Mouse (Mus musculus) lung, postnatal 25 days (tissue): ENCODE measurements around the gene Ppfia1.

ENCODE experiments used
- DNase-seq: peaks from one replicate; pipeline ENCODE4 v3.0.0; 2022; ENCODE audit warnings: low spot score

Gene Ppfia1

GRCm38 (mm10) chr7:144489067-144489774, 64.3 kb downstream of the Ppfia1 start:
- peak; percentile 6 for DNase-seq

GRCm38 (mm10) chr7:144480314-144480713, 73.2 kb downstream of the Ppfia1 start:
- no peak for DNase-seq

- no peak for DNase-seq
These were observed 74.0 kb downstream of the Ppfia1 start for GRCm38 (mm10) chr7:144479569-144479968.

GRCm38 (mm10) chr7:144475741-144476140, 77.8 kb downstream of the Ppfia1 start:
- DNase-seq: no peak

GRCm38 (mm10) chr7:144473486-144473885, 80.0 kb downstream of the Ppfia1 start:
- no peak for DNase-seq

- DNase-seq: no peak
These were observed 82.4 kb downstream of the Ppfia1 start for GRCm38 (mm10) chr7:144471103-144471502.

- peak; percentile 91 for DNase-seq
These were observed 82.9 kb downstream of the Ppfia1 start, which contains the start of gene Cttn for GRCm38 (mm10) chr7:144470545-144471059. TSS of gene Cttn (minus strand) at chr7:144471009.

- no peak for DNase-seq
These were observed 83.5 kb downstream of the Ppfia1 start for GRCm38 (mm10) chr7:144469908-144470544.

GRCm38 (mm10) chr7:144469181-144469641, 84.3 kb downstream of the Ppfia1 start:
- peak; percentile 35 for DNase-seq

- DNase-seq: no peak
These were observed 84.8 kb downstream of the Ppfia1 start for GRCm38 (mm10) chr7:144468741-144469140.

- no peak for DNase-seq
These were observed 91.0 kb downstream of the Ppfia1 start for GRCm38 (mm10) chr7:144462577-144462976.

GRCm38 (mm10) chr7:144461246-144461902, 92.2 kb downstream of the Ppfia1 start:
- DNase-seq: no peak

- no peak for DNase-seq
These were observed 94.6 kb downstream of the Ppfia1 start for GRCm38 (mm10) chr7:144458881-144459280.

GRCm38 (mm10) chr7:144450661-144451060, 102.9 kb downstream of the Ppfia1 start:
- DNase-seq: no peak

GRCm38 (mm10) chr7:144449637-144450570, 103.6 kb downstream of the Ppfia1 start:
- DNase-seq: peak; percentile 82

GRCm38 (mm10) chr7:144448186-144448585, 105.3 kb downstream of the Ppfia1 start:
- DNase-seq: no peak

GRCm38 (mm10) chr7:144447146-144447545, 106.4 kb downstream of the Ppfia1 start:
- DNase-seq: peak; percentile 39

GRCm38 (mm10) chr7:144444788-144445187, 108.7 kb downstream of the Ppfia1 start:
- peak; percentile 25 for DNase-seq

- DNase-seq: no peak
These were observed 111.6 kb downstream of the Ppfia1 start for GRCm38 (mm10) chr7:144441976-144442375.

- DNase-seq: no peak
These were observed 112.1 kb downstream of the Ppfia1 start for GRCm38 (mm10) chr7:144441466-144441865.

- DNase-seq: no peak
These were observed 114.7 kb downstream of the Ppfia1 start for GRCm38 (mm10) chr7:144438811-144439210.
